Mouse (Mus musculus): ENCODE results near the gene Plxna4.
"Not testable (repeated sequence)": the region's sequence is repeated elsewhere in the genome, so short reads cannot be mapped to it uniquely, and the experiment has no call there.

The Plxna4 gene

GRCm38 (mm10) chr6:32540155-32540554, 47.8 kb downstream of the Plxna4 start:
- DNase-seq (ENCODE audit: low read depth): no peak

DNA sequence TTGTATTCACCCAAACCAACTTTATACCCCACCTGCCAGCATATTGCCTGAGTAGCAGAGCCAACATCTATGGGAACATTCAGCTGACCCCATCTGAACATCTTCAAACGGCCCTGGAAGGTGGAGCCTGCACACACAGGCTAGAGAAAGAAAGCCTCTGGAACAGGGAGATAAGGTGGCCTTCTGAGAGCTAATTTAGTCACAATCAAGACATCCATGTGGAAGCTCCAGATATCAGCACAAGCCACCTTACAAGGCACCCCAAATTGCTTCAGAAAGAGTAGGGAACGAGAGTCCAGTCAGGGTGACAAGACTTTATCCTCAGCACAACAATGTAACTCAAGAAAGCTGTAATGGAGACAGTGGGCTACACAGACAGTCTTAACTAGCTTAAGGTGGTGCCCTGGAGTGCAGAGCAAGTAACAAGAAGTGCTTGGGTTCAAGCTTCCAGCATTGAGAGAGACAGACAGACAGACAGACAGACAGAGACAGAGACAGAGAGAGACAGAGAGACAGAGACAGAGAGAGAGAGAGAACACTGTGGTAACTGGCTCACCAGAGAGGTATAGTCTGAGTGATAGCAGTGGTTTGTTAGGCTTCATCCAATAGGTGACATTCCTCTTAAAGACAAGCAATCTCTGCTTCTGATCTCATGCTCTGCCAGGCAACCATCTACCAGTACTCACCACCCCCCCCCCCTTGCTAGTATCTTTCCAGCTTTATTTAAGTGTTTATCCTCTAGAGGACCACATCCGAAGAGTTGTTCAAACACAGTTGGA, 53.8 kb downstream of the Plxna4 start:
- DNase-seq (ENCODE audit: low read depth): no peak

- peak; percentile 22 for DNase-seq (ENCODE audit: low read depth)
Observed at GRCm38 (mm10) chr6:32528081-32528570, 59.9 kb downstream of the Plxna4 start.

GRCm38 (mm10) chr6:32527518-32527917, 60.5 kb downstream of the Plxna4 start:
- no peak for DNase-seq (ENCODE audit: low read depth)

DNA sequence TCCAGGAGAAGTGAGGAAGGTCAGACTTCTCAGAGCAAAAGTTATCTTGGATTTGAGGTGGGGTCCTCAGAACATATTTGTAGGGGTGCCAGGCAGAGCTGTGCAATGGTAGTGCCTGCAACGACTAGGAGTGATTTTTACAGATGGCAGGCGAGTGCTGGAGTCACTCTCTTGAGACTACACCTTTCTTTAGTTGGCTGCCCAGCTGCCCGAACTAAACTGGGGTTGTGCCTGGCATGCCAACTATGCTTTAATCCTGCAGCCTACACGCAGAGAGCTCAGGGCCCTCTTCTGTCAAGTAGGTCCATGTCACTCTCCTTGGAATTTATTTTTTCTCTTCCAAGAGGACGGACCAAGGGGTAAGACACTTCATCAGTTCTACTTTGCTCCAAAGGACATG, 61.2 kb downstream of the Plxna4 start:
- no peak for DNase-seq (ENCODE audit: low read depth)

DNA sequence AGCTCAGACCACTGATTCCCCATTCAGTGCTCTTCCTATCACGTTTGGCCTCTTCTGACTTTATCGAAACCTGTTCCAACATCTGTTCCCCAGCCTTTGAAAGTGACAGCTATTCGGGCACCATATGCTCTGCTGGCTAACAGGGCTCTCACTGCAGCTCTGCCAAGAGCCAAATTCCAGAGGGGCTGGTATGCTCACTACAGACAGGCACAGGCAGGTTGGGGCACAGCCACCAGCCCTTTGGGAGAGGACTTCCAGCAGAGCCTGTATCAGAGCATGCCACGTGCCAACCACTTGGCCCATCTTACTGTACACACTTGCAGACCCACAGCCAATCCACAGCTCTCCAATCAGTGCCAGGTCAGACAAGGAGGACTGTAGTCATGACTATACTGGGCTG, 67.9 kb downstream of the Plxna4 start:
- DNase-seq (ENCODE audit: low read depth): no peak

DNA sequence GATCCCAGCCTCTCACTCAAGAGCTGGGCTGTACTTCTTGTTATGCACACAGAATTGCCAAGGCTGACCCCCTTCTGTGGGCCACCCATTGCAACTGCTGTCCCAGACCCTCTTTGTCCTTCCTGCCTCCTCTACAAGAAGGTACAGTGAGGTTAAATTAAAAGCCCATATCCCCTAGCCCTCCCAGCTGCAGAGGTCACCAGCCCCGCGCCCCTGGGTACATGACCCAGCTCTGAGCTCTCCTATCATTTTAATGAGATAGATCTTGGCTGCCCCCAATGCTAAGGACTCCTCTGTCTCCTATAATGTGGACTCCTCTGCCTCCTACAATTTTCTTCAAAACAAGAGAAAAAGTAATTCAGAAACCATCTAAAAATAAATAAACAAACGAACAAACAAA, 69.4 kb downstream of the Plxna4 start:
- DNase-seq (ENCODE audit: low read depth): no peak

- DNase-seq (ENCODE audit: low read depth): no peak
Observed at GRCm38 (mm10) chr6:32514096-32514495, 73.9 kb downstream of the Plxna4 start.

GRCm38 (mm10) chr6:32512010-32512409, 76.0 kb downstream of the Plxna4 start:
- DNase-seq (ENCODE audit: low read depth): peak; percentile 44

DNA sequence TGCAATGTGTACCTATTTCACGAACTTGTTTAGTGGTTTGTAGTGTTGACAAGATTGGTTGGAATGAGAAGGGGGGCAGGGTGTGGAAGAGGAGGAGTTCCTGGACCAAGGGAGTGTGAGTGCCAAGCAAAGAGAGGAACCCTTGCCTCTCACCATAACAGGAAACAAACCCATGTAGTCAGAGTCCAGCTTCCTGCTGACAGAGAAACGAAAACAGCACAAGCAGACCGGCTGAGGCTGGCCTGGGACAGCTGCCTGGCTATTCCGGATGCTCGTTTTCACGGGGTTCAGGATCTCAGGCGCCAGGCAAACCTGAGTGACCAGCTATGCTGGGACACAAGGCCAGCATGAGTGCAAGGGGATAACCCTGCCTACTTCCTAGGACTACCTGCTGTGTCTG, 77.1 kb downstream of the Plxna4 start:
- DNase-seq (ENCODE audit: low read depth): peak; percentile 41

DNA sequence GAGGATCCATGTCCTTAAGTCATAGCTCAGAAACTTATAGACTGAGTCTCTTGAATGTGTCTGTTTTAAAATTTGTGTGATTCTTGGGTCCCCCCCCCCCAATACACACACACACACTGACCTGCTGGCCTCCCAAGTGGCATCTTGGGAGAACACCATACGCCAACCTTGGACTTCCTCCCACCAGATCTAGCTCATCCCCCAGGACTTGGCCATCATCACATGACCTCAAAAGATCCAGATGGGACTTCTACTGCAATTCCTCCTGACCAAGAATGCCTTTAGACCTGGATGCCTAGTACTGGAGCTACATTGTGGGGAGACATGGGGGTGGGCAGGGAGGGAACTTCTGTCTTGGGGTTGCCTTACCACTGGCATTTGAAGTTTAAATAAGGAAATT, 77.5 kb downstream of the Plxna4 start:
- no peak for DNase-seq (ENCODE audit: low read depth)

GRCm38 (mm10) chr6:32509046-32509445, 78.9 kb downstream of the Plxna4 start:
- DNase-seq (ENCODE audit: low read depth): no peak

- no peak for DNase-seq (ENCODE audit: low read depth)
Observed at GRCm38 (mm10) chr6:32504963-32505362, 83.0 kb downstream of the Plxna4 start.

DNA sequence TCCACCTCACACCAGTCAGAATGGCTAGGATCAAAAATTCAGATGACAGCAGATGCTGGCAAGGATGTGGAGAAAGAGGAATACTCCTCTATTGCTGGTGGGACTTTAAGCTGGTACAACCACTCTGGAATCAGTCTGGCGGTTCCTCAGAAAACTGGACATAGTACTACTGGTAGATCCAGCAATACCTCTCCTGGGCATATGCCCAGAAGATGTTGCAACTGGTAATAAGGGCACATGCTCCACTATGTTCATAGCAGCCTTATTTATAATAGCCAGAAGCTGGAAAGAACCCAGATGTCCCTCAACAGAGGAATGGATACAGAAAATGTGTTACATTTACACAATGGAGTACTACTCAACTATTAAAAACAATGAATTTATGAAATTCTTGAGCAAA, 86.8 kb downstream of the Plxna4 start:
- DNase-seq (ENCODE audit: low read depth): not testable (repeated sequence)

DNA sequence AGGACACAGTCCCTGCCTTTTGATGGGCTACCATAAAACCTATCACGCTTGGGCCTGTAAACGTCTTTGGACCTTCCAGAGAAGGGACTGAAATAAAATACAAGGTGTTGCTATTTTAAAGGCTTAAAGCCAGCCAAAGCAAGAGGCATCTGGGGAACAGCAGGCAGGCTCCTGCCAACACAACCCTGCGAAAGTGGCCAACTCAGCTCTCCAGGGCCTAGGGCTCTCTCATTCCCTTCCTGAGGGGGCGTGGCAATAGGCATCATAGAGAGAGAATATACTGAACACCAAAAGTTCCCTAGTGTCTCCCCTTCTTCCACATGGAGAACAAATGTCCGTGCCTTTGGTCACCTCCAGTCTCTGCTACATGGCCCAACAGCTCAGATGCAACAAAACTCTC, 89.9 kb downstream of the Plxna4 start:
- DNase-seq (ENCODE audit: low read depth): no peak

GRCm38 (mm10) chr6:32496109-32496508, 91.9 kb downstream of the Plxna4 start:
- no peak for DNase-seq (ENCODE audit: low read depth)

DNA sequence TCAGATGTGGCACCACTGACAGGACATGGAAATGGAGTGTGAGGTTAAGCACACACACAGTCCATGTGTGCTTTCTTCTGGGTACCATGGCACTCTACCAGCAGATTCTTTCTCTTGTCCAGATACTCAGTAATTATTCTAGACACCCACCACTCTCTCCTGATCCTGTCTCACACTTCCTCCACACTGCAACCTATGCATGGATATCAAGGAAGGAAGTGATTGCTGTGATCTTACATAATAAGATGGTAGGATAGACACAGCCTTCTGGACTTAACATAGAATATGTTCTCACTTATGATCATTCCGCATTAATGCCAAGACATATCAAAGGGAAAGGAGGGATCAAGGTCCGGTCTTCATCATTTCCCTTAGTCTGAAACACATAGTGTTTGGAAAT, 92.5 kb downstream of the Plxna4 start:
- DNase-seq (ENCODE audit: low read depth): no peak

DNA sequence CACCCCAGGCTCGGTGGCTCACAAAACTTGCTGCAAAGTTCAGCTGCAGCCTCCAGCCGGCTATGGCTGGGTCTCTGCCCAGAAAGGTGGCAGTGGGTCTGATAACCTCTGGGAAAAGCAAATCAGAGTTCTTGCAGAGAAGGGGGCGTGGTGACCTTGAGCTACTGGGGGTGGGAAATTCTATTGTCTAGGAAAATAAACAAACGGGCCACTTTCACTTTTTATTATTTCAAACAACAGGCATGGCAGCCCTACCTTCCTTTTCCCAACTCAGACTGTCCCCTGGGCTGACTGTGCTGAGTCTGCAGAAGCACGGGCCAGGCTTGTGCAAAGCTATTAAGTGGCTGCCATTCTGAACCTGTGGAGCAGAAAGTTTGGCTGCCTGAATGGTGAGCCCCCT, 94.4 kb downstream of the Plxna4 start:
- DNase-seq (ENCODE audit: low read depth): no peak

GRCm38 (mm10) chr6:32487121-32487520, 100.9 kb downstream of the Plxna4 start:
- DNase-seq (ENCODE audit: low read depth): no peak

GRCm38 (mm10) chr6:32482469-32482868, 105.5 kb downstream of the Plxna4 start:
- DNase-seq (ENCODE audit: low read depth): no peak

DNA sequence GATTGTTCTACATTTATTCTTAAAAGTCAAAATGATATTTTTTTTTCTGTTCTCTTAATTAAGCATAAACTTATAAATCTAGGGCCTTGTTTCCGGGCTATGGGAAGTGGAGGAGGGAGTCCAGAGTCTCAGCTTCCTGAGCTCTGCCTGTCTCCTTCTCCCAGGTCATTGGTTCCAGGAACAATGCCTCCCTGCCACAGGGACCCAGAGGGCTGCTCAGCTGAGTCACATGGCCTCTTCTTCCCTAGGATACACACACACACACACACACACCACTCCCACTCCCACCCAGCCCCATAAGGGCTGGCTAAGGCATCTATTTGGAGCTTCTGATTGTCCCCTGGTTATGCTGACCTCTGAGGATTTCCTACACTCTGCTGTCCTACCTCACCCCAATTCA, 107.3 kb downstream of the Plxna4 start:
- DNase-seq (ENCODE audit: low read depth): no peak

DNA sequence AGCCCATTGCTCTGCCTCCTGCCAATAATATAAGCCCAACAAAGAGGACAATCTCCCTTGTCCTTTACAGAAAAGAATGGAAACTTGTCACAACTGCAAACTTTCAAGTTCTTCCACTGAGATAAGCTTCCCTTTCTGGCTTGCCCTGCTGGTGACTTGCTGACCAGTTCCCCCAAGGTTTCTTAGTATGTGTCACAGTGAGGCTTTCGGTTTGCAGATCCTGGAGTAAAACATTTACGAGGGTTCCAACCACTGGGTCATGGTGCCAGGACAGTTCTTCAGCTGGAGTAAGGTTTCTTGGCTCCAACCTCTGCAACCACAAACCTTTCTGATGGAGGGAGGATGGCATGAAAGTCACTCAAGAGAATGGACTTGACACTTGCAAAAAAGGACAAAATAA, 108.2 kb downstream of the Plxna4 start:
- DNase-seq (ENCODE audit: low read depth): no peak

DNA sequence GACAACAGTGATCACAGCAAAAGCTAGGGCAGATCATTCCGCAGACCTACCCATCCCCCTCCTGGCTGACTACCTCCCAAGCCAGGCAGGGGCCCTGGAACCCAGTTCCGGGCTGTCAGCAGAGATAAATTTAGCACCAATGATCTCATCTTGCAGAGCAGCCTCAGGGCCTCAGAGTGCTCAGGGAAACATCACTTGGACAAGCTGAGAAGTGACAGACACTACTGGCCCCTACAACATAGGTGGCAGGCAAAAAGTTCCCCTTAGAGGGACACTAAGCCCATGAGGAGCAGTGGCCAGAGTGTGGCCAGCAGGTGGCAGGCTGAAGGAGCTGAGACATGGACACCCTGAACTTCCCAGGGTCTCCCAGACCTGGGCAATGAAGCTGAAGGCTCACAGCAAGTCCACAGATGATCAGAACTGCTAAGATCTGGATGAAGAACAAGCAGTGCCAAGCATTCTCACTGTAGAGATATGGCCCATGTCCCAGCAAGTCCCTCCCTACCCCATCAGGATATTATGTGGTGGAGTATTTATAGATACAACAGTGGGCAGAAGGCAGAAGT, 108.7 kb downstream of the Plxna4 start:
- peak; percentile 24 for DNase-seq (ENCODE audit: low read depth)

DNA sequence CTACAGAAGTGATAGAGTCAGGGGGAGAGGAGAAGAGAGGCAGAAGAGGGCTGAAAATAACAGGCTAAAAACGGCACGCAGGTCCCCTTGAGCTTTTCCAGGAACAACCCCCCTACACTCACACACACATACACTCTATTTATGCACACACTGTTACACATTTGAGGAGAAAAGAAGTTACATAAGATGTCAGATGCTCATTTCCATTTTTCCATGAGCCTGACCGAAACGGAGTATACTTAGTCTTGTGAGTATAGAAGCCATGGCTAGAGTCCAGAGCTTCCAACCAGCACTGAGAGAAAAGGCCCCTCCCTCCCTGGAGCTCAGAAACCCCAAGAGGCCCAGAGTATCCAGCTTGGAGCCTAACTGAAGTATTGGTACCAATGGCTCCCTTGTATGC, 112.0 kb downstream of the Plxna4 start:
- DNase-seq (ENCODE audit: low read depth): no peak
